Mouse (Mus musculus): ENCODE data around the gene Cyth3. TPM values are rescaled to one million over a fixed set of nuclear protein-coding genes. Genes with fewer than 3 reads are reported as not detected.

Gene Cyth3
- polyA plus RNA-seq, 1 experiment from 2014 or later: 40.7 TPM

Other genes with a start within 250 kb of the Cyth3 start
- gene Kdelr2, start 218.6 kb upstream of the Cyth3 start, polyA plus RNA-seq (2015; fragmentation: Nextera tagmentation; extraction: Ambion mirVana): 123 and 133 TPM in 2 replicates
- gene Daglb, start 157.9 kb upstream of the Cyth3 start, polyA plus RNA-seq (2015; fragmentation: Nextera tagmentation; extraction: Ambion mirVana): 21.5 and 22.8 TPM in 2 replicates
- 378 and 409 TPM in 2 replicates for gene Rac1, start 94.4 kb upstream of the Cyth3 start, polyA plus RNA-seq (2015; fragmentation: Nextera tagmentation; extraction: Ambion mirVana)
- 26.0 and 28.0 TPM in 2 replicates for gene Usp42, start 109.8 kb downstream of the Cyth3 start, polyA plus RNA-seq (2015; fragmentation: Nextera tagmentation; extraction: Ambion mirVana)
- gene Eif2ak1, start 195.3 kb downstream of the Cyth3 start, polyA plus RNA-seq (2015; fragmentation: Nextera tagmentation; extraction: Ambion mirVana): 42.8 and 45.1 TPM in 2 replicates